Mouse (Mus musculus) heart, adult 9 months (tissue): ENCODE data around the gene Prpmp5.
"Not testable (repeated sequence)": the region's sequence is repeated elsewhere in the genome, so short reads cannot be mapped to it uniquely, and the experiment has no call there.

Experiments
- DNase-seq, 2 experiments: peaks; one replicate each; pipeline ENCODE4 v3.0.0; 2022; ENCODE audit warnings: low spot score in 2 of 2

Gene Prpmp5

DNA sequence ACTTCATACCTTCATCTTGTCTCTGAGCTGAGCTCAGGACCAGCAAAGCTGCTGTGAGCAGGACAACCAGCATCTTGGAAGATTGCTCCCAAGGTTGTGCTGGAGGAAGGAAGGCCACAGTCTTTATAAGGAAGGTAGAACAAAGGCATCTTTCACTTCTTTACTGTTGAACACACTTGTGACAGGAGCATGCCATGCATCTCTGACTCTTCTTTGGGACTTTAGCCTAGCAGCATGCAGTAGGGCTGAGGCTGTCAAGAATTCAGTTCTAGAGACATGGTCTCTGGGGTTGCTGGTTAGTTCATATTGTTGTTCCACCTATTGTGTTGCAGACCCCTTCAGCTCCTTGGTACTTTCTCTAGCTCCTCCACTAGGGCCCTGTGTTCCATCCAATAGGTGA, at the start of gene Prpmp5:
Prpmp5 (minus strand) TSS at position 101 of the 400 bp plus-strand sequence.
- DNase-seq: not testable (repeated sequence)

DNA sequence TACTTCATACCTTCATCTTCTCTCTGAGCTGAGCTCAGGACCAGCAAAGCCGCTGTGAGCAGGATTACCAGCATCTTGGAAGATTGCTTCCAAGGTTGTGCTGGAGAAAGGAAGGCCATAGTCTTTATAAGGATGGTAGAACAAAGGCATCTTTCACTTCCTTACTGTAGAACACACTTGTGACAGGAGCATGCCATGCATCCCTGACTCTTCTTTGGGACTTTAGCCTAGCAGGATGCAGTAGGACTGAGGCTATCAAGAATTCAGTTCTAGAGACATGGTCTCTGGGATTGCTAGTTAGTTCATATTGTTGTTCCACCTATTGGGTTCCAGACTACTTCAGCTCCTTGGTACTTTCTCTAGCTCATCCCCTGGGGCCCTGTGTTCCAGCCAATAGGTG, 49.5 kb upstream of the Prpmp5 start, which contains the start of gene Gm8882:
Gm8882 (minus strand) TSS at position 101 of the 400 bp plus-strand sequence.
- DNase-seq: not testable (repeated sequence)
